Mouse (Mus musculus) embryonic facial prominence, embryonic 13.5 days (tissue): Measurements from ENCODE around the gene Ccdc9. TPM values are rescaled to one million over a fixed set of nuclear protein-coding genes. Genes with fewer than 3 reads are reported as not detected.

ENCODE experiments used
- ATAC-seq: fragments of 200-750 bp; cut with Nextera tagmentation; 2 replicates; pipeline ENCODE4 v1.8.0; 2017; ENCODE audit warnings: low read depth; ENCODE audit not compliant: insufficient number of reproducible peaks, insufficient read depth, low FRiP score, low TSS enrichment
- H3K27ac ChIP-seq: fragments of 300-500 bp; sonication (generic); 2 replicates; pipeline ENCODE4 v1.5.1; 2015; ENCODE audit warnings: moderate library complexity, mild to moderate bottlenecking, inconsistent platforms
- H3K27me3 ChIP-seq: fragments of 300-500 bp; sonication (generic); 2 replicates; pipeline ENCODE4 v1.6.1; 2015; ENCODE audit warnings: mild to moderate bottlenecking, inconsistent platforms
- H3K36me3 ChIP-seq: fragments of 300-500 bp; sonication (generic); 2 replicates; pipeline ENCODE4 v1.6.1; 2015; ENCODE audit warnings: mild to moderate bottlenecking, inconsistent platforms
- H3K4me1 ChIP-seq: fragments of 300-500 bp; sonication (generic); 2 replicates; pipeline ENCODE4 v1.6.1; 2015; ENCODE audit warnings: inconsistent platforms
- H3K4me2 ChIP-seq: fragments of 300-500 bp; sonication (generic); 2 replicates; pipeline ENCODE4 v1.6.1; 2015; ENCODE audit warnings: moderate library complexity, mild to moderate bottlenecking, inconsistent platforms
- H3K4me3 ChIP-seq: fragments of 300-500 bp; sonication (generic); 2 replicates; pipeline ENCODE4 v1.5.1; 2015; ENCODE audit warnings: mild to moderate bottlenecking, inconsistent platforms
- H3K9ac ChIP-seq: fragments of 300-500 bp; sonication (generic); 2 replicates; pipeline ENCODE4 v1.6.1; 2015; ENCODE audit warnings: mild to moderate bottlenecking, inconsistent platforms
- H3K9me3 ChIP-seq: fragments of 300-500 bp; sonication (generic); 2 replicates; pipeline ENCODE4 v1.6.1; 2016; ENCODE audit warnings: inconsistent platforms
- WGBS: fragments of 180-500 bp; shearing (Covaris S2); methylation state at CpG from one replicate; pipeline ENCODE4 v1.1.7; 2015; ENCODE audit warnings: mixed read lengths; 5-methylcytosine and 5-hydroxymethylcytosine counted together
- polyA plus RNA-seq: library from polyadenylated mRNA; unstranded; fragments of >200 nt; fragmentation: Nextera tagmentation; extraction: Ambion mirVana; gene quantifications from 2 replicates; pipeline ENCODE4 v1.2.1, GENCODE M21; 2015

Ccdc9 gene
- polyA plus RNA-seq, 1 experiment from 2014 or later: 32.9 TPM

DNA sequence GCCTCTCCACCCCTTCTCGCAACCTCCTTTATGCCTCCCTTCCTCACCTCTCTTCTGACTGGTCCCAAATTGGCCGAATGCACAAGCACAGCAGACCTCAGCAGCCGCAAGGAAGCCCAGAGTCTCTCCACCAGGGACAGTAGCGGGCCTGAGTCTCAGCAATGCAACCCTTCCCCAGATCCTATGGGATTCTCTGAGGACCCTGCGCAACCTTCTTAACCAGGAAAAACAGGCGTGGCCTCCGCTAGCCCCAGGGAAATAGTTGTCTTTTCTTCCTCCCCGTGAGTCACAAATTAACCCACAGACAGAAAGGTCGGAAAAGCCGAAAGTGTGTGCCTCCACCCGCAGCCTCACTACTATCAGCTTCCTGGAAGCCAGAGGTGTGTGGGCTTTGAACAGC, 44.8 kb downstream of the Ccdc9 start:
- 0 out of 2 replicates have a peak, but pooled peaks cover 2% of the 10 kb centered on the region for H3K4me1 ChIP-seq
- no peak for ATAC-seq
- H3K27me3 ChIP-seq: no peaks in the 10 kb centered on the region
- no peaks in the 10 kb centered on the region for H3K36me3 ChIP-seq
- 32% methylated on average over 11 of the region's 11 CpGs for WGBS
- H3K9ac ChIP-seq: no peak overlapping the region
- H3K4me2 ChIP-seq: no peak overlapping the region
- no peak overlapping the region for H3K27ac ChIP-seq
- H3K9me3 ChIP-seq: no peaks in the 10 kb centered on the region
- H3K4me3 ChIP-seq: no peak overlapping the region

- no peak for ATAC-seq
- H3K27me3 ChIP-seq: no peaks in the 10 kb centered on the region
- no peak overlapping the region for H3K9ac ChIP-seq
- no peak overlapping the region for H3K27ac ChIP-seq
- no peaks in the 10 kb centered on the region for H3K36me3 ChIP-seq
- 0 out of 2 replicates have a peak, but pooled peaks cover 2% of the 10 kb centered on the region for H3K4me1 ChIP-seq
- no peak overlapping the region for H3K4me2 ChIP-seq
- no peaks in the 10 kb centered on the region for H3K9me3 ChIP-seq
- WGBS: 90% methylated on average over 1 of the region's 1 CpGs
- no peak overlapping the region for H3K4me3 ChIP-seq
These were observed 45.7 kb downstream of the Ccdc9 start for GRCm38 (mm10) chr7:16240978-16241303.

- Histone ChIP-seq H3K27ac (no peak overlapping the region), H3K9ac (no peak overlapping the region), H3K4me1 (0 out of 2 replicates have a peak, but pooled peaks cover 2% of the 10 kb centered on the region), H3K36me3 (no peaks in the 10 kb centered on the region), H3K27me3 (no peaks in the 10 kb centered on the region), H3K4me3 (no peak overlapping the region), H3K4me2 (no peak overlapping the region), H3K9me3 (no peaks in the 10 kb centered on the region)
- 80% methylated on average over 7 of the region's 7 CpGs for WGBS
- ATAC-seq: no peak
These were observed 46.2 kb downstream of the Ccdc9 start for GRCm38 (mm10) chr7:16240281-16240977.

GRCm38 (mm10) chr7:16239554-16239997, 47.0 kb downstream of the Ccdc9 start:
- Histone ChIP-seq H3K27me3 (no peaks in the 10 kb centered on the region), H3K9me3 (no peaks in the 10 kb centered on the region), H3K4me1 (0 out of 2 replicates have a peak, but pooled peaks cover 2% of the 10 kb centered on the region), H3K9ac (no peak overlapping the region), H3K36me3 (no peaks in the 10 kb centered on the region), H3K4me2 (no peak overlapping the region), H3K27ac (no peak overlapping the region), H3K4me3 (no peak overlapping the region)
- no peak for ATAC-seq
- WGBS: 45% methylated on average over 9 of the region's 9 CpGs

- H3K9ac ChIP-seq: no peak overlapping the region
- H3K4me1 ChIP-seq: no peaks in the 10 kb centered on the region
- H3K4me3 ChIP-seq: no peak overlapping the region
- WGBS: 19% methylated on average over 5 of the region's 5 CpGs
- no peak overlapping the region for H3K4me2 ChIP-seq
- H3K9me3 ChIP-seq: no peaks in the 10 kb centered on the region; the same call in none of the 2 replicates
- H3K27me3 ChIP-seq: no peaks in the 10 kb centered on the region
- ATAC-seq: no peak
- H3K27ac ChIP-seq: no peak overlapping the region
- no peaks in the 10 kb centered on the region for H3K36me3 ChIP-seq
These were observed 56.7 kb downstream of the Ccdc9 start for GRCm38 (mm10) chr7:16229869-16230268.

Other genes with a start within 250 kb of the Ccdc9 start
- gene Bicra, start 238.9 kb downstream of the Ccdc9 start, polyA plus RNA-seq: 9.5 and 10.4 TPM in 2 replicates
- gene Zfp541, start 225.0 kb downstream of the Ccdc9 start, polyA plus RNA-seq: 0.07 and 0.11 TPM in 2 replicates
- 195 and 216 TPM in 2 replicates for gene Napa, start 188.3 kb downstream of the Ccdc9 start, polyA plus RNA-seq
- 44.9 and 45.6 TPM in 2 replicates for gene Kptn, start 166.9 kb downstream of the Ccdc9 start, polyA plus RNA-seq
- 0.34 and 0.37 TPM in 2 replicates for gene Slc8a2, start 157.0 kb downstream of the Ccdc9 start, polyA plus RNA-seq
- gene Meis3, start 111.7 kb downstream of the Ccdc9 start, polyA plus RNA-seq: 49.8 and 54.4 TPM in 2 replicates
- 12.7 and 16.2 TPM in 2 replicates for gene Dhx34, start 64.8 kb downstream of the Ccdc9 start, polyA plus RNA-seq
- 0.10 TPM in 1 of 2 replicates, not detected in the other for gene C5ar2, start 42.6 kb downstream of the Ccdc9 start, polyA plus RNA-seq
- gene C5ar1, start 27.3 kb downstream of the Ccdc9 start, polyA plus RNA-seq: 1.4 and 1.5 TPM in 2 replicates
- 23.9 and 24.3 TPM in 2 replicates for gene Inafm1, start 13.2 kb downstream of the Ccdc9 start, polyA plus RNA-seq
- gene Bbc3, start 21.6 kb upstream of the Ccdc9 start, polyA plus RNA-seq: 4.8 and 5.2 TPM in 2 replicates
- 373 and 383 TPM in 2 replicates for gene Sae1, start 101.0 kb upstream of the Ccdc9 start, polyA plus RNA-seq
- 17.6 and 20.2 TPM in 2 replicates for gene Zc3h4, start 114.1 kb upstream of the Ccdc9 start, polyA plus RNA-seq
- 46.6 and 52.1 TPM in 2 replicates for gene Tmem160, start 166.0 kb upstream of the Ccdc9 start, polyA plus RNA-seq
- gene Npas1, start 190.9 kb upstream of the Ccdc9 start, polyA plus RNA-seq: 0.42 and 0.61 TPM in 2 replicates